Mouse (Mus musculus): Measurements from ENCODE around the gene Ttc14.
A peak's percentile ranks its signal among the peaks of the same experiment; 100 is the strongest.

The Ttc14 gene

DNA sequence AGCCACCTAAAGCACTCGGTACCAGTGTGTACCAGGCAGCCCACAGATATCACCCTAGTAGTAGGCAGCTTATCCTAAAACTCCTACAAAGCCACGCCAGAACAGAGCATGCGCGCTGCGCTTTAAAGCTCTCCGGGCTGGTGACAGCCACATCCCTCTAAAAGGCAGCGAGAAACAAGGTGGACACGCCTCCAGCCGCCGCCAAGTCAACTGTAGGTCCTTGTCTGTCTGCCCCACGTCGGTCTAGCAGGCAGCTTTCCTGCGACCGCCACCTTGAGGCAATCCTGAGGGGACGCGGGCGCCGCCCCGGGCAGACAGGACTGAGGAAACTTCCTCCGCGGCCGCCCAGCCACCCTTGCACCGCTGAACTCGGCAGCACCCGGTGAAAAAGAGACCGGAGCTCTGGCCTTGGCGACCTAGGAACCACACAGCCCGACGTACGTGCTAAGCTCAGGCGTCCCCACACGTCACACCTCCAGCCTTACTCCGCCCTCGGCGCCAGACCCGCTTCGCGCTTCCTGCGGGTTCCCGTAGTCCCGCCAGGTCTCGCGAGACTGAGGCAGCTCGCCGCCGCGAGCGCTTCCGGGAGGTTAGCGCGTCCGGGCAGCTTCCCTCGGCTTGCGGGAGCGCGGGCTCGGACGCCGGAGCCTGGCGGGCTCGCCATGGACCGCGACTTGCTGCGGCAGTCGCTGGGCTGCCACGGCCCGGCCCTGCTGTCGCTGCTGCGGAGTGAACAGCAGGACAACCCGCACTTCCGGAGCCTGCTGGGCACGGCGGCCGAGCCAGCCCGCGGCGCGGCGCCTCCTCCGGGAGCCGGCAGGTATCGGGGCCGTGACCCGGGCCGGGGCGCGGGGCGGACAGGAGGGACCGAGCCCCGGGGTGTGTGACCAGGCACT is at the start of gene Ttc14:
Gene Ttc14, plus strand, starts transcription at position 216 of the 896 bp plus-strand sequence.
- peak; percentile 98 for DNase-seq (ENCODE audit: low spot score)

DNA sequence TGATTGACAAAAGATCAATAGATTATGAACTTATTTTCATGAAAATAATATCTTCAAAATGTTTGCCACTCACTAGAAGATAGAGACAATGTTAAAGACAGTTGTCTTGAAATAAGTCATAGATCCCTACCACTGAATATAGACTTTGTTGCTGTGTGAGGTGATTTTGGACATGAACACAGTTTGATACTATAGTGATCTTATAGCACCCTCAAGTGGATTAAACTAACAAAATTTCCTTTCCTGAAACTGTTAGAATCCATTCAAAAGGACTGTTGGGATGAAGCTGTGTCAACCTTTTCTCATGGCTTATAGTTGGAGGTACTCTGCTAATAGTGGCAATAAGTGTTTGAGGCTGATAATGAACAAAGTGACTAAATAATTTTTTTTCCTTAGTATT is 8.7 kb upstream of the Ttc14 start:
- no peak for DNase-seq (ENCODE audit: low spot score)

DNA sequence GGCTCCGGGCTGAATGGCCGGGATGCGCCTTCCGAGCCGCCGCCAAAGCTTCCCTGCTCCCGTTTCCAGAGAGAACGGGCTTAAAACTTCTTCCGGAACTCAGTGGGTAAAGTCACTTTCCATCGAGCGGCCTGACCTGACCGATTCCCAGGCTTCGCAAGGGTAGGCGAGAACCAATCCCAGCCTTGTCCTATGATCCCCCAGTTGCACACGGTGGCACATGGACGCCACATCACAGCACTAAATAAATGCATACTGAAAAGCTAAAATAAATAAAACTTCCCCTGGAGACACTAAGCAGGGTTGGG is 835 bp downstream of the Ttc14 start:
- DNase-seq (ENCODE audit: low spot score): no peak

DNA sequence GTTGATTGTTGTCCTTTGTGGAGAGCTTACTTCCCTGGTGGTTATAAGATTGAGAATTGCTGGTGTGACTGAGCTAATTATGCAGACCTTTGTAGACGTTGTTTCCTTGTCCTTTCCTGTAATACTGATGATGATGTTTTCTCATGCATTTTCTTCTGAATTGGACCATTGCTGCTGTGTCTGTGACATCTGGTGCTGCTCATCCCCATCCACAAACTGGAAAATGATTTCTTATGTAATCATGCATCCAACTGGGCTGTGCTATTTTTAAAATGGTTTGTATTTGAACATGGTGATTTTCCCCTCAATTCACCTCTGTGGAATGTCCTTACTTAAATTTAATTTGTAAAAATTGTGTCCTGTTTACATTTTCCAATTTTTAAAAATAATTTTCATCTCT is 7.5 kb downstream of the Ttc14 start:
- DNase-seq (ENCODE audit: low spot score): no peak

DNA sequence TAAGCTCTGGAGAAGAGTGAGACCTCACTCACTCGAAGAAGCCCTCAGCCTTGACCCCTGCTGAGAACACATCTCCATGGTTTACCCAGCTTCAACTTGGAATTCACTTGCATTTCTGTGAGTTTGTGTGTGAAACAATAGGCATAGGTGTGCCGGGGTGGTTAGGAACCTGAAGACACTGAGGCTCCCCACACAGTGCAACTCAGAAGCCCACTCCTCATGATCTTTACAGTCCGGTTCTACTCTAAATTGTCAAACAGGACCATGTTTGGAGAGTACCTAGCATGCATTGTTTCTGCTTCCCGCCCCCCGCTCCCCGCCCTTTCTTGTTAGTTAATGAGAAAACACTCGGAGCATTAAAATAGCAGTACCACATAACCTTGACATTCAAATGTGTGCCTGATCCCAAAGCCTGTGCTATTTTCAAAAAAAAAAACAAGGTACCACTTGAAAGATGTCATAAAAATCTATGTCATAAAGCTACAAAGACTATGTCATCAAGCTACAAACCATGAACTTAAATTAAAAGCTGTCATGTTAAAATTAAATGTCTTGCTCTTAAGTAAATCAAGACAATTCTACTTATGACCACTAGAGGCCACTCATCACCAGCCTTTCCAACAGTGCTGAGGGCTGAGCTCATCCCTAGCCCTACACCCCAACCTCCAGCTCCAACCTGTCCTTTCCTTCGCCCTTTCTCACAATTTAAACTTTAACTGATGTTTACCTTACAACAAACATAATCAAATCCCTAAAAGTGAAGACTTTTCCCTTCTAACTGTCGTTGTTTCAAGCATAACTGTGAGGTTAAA is 24.7 kb downstream of the Ttc14 start:
- no peak for DNase-seq (ENCODE audit: low spot score)

DNA sequence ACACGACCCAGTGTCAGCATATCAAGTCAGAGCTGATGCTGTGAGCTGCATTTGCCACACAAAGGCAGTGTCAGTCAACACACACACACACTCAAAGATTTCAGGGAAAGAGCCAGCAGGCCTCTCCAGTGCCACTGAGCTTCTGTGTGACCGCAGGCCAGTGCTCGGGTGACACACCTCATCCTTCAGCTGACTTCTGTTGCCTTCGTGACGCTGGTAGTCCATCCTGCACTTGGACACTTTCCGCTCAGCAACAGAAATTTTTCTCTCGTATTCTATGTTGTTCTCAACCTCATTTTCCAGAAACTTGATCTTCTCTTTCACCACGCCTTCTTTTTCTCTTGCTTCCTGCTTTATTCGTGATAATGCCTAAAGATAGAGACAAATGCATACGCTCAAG is 32.7 kb downstream of the Ttc14 start:
- no peak for DNase-seq (ENCODE audit: low spot score)

DNA sequence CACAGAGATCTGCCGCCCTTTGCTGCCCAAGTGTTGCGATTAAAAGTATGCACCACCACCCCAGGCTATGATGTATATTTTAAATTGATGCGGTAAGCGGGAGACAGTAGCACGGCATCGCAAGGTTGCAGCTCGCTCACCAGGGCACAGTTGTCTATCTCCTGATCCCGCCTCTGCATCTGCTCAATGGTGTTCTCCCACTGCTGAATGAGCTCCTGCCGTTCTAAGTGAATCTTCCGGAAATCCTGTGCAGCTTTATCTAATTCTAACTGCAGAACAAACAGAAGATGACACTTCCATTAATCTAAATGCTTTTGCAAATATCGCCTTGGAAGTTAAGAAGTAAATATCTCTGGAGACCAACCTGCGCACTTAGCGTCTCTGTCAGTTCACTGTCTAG is 36.9 kb downstream of the Ttc14 start:
- DNase-seq (ENCODE audit: low spot score): no peak

DNA sequence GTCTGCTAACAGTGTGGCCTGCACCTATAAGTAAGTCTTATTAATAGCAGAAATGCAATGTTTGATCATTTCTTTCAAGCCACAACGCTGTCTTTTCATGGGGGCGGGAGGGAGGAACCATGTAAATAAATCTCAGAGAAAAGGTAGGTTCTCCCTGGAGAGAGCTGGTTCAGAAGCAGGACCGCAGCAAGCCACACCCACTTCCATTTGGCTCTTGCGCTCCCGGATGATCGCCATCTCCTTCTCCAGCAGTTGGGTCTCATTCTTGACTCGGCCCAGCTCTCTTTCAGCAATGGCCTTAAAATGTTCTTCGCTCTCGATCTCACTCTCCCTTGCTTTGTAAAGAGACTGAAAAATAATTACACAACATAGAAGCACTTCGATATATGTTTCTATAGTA is 39.2 kb downstream of the Ttc14 start:
- DNase-seq (ENCODE audit: low spot score): no peak

DNA sequence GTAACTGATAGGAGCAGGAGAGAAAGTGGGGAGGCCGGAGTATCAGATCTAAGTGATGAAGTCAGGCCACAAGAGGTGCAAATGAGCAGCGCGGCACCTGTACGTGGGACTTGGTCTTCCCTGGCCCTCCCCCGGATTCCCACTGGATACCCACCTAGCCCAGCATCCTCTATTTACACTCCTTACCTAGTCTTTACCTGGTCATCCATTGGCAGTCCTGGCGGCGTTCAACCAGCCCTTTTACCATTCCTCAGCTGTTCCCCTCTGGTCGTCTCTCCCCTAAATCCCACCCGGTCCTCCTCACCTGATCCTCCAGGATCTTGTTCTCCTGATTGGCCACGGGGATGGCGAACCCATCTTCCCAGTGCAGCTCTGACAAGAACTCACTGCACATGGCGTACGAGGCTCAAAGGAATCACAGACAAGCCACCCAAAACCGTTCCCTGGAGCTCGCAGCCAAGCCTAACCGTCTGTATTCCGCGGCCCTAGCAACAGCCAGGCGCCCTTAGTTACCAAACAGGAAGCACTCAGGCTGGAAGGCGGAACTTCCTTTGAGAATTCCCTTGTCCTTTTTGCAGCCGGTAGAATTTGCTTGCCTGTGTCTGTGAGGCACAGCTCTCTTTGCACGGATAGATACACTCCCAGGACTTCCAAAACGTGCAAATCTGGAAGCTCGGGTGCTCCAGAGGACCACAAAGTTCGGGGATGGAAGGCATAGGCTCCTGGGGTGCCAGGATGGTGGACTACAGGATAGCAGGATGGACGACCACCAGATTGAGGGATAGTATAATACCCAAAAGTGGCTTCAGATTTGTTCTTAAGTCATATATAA is 44.4 kb downstream of the Ttc14 start, which contains the start of gene Ccdc39:
Gene Ccdc39, minus strand, starts transcription at position 510 of the 832 bp plus-strand sequence.
- DNase-seq (ENCODE audit: low spot score): peak; percentile 76

DNA sequence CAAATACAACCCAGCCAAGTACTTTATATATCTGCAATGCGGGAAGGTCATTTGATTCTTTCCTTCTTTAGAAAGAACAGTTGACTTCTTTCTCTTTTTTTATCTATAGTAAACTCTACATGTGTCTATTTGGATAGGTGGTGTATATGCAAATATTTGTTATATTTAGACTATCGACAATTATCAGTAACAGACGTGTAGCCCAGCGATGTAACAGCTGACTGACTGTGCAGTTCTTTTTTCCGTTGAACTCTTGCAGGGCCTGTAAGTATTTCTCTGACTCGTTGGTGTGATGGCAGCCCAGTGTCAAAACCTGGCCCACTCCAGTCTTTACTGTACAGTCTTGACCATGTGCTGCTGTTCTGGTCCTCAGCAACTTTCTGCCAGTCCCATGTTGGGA is 47.0 kb downstream of the Ttc14 start:
- no peak for DNase-seq (ENCODE audit: low spot score)

DNA sequence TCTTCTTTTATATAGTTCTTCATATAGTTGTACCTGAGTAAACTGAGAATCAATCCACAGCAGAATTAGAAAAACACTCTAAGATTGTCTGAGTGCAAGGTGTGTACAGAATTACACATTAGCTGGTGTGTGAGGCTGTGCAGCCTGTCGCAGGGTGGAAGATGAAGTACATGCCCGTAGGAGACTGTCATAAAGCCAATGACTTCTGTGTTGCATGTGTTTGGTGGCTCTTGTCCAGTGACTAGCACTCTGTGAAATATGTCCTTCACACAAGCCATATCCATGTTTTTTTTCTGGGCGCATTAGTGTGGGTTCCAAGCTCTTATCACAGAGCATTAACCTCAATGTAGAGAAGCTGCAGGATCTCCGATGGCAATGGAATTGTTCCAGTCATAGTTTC is 51.2 kb downstream of the Ttc14 start:
- no peak for DNase-seq (ENCODE audit: low spot score)

DNA sequence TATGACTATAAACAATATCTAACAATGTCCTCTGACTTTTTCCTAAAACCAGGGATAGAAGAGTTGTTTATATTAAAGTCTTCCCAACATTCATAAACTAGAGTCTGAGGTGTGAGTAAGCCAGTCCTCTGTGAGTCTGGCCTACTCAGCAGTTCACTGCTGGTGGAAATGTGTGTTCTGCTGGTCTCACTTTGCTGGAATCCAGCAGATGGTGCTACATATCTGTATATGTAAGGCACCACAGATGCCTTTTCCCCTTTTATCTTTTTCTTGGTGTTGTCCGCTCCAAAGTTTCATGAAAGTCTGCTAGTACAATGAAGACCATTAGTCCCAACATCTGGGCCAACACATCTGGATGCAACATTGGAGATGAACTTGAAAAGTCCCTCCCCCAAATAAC is 53.4 kb downstream of the Ttc14 start:
- no peak for DNase-seq (ENCODE audit: low spot score)

DNA sequence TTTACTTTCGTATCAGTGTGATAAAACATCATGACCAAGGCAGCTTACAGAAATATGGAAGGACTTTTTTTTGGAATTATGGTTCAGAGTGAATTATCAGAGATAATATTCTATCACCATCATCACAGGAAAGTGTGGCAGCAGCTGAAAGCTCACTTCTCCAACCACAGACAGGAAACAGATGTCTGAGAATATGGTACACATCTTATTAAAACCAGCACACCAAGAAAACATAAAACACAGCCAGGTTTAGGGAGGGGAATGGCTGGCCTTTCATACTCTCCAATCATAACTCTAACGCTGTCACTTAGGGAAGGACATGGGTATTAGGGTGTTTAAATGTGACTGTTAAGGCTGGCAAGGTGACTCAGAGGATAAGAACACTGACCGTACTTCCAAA is 59.3 kb downstream of the Ttc14 start:
- no peak for DNase-seq (ENCODE audit: low spot score)

DNA sequence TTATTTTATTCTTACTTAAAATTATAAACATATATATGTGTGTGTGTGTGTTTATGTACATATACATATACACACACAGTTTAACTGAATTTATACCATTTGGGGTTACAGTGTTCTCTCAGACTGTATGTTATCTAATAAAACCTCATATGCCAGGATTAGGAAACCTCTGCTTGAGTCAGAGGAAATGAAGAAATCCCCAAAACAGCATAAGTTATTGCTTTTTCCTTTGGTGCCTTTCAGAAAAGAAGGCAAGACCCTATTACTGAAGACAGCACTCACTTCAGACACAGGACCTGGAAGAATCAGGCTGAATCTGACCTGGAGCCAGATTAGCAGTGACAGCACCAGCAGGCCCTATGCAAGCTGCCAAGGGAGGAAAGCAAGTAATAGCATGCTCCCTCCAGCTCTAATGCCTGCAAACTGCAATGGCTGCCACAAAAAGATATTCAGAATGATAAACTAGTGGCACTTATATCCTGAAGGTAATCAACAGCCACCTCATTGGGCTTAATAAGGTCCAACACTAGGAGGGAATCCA is 64.4 kb downstream of the Ttc14 start:
- no peak for DNase-seq (ENCODE audit: low spot score)

All from testis, postnatal 10 days (tissue).